Mouse (Mus musculus) right cerebral cortex, postnatal 25 days (tissue): Measurements from ENCODE around the gene R3hdml.
A peak's percentile ranks its signal among the peaks of the same experiment; 100 is the strongest.

ENCODE experiments used
- DNase-seq: peaks from one replicate; pipeline ENCODE4 v3.0.0; 2022

Gene R3hdml

GRCm38 (mm10) chr2:163480191-163480825 is 11.8 kb upstream of the R3hdml start:
- DNase-seq, result no peak

GRCm38 (mm10) chr2:163481539-163482029 is 10.5 kb upstream of the R3hdml start:
- no peak for DNase-seq

DNA sequence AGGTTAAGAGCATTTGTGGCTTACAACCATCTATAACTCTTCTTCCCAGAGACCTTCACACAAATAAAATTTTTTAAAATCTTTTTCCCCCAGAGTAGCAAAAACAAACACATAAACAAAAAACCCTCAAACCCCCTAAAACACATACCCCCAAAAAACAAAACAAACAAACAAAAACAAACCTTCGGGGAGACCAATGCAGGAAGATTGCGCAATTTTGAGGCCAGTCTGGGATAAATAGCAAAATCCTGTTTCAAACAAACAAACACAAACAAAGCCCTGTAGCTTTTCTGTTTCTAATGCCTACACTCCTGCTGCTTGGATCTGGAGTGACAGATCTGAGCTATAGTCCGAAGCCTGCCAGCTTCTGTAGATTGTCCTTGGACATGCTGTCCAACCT is 4.8 kb upstream of the R3hdml start:
- DNase-seq, result no peak

- no peak for DNase-seq
Measured at GRCm38 (mm10) chr2:163489725-163490291, 2.3 kb upstream of the R3hdml start.

GRCm38 (mm10) chr2:163490656-163491055 is 1.5 kb upstream of the R3hdml start:
- DNase-seq, result no peak

DNA sequence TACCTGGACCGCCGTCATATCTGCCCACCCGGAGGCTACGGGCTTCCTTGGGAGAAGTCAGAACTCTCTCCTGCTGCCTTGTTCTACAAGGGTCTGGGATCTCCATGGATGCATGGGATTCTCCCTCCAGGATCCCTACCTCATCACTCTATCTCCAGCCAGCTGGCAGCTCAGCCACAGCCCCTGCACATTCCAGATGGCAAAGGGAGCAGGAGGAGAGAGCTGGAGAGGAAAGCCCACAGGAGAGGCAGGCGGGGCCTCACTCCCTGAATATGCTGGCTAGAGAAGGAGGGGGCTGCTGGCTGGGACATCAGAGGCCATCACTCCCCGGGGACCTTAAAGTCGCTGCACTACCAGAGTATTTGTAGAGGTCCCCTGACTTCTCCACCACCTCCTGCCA is 767 bp upstream of the R3hdml start:
- no peak for DNase-seq

DNA sequence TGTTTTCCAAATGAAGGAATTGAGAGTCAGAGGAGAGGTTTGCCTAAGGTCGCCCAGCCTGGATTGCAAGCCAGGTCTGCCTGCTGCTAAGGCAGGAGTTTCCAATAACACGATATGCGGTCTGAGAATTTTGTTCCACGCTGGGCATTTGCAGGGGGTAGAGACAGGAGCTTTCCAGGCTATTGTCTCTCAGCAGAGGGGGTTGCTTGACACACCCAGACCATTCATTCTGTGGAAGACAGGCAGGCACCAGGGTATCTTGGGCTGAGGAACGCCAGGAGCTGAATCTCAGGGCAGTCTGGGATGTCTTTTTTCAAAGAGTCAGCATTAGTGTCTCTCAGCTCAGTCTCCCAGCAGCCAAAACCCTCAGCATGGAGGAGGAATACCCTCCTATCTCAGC is 913 bp downstream of the R3hdml start:
- DNase-seq, result no peak

GRCm38 (mm10) chr2:163493976-163494375 is 1.9 kb downstream of the R3hdml start:
- no peak for DNase-seq

DNA sequence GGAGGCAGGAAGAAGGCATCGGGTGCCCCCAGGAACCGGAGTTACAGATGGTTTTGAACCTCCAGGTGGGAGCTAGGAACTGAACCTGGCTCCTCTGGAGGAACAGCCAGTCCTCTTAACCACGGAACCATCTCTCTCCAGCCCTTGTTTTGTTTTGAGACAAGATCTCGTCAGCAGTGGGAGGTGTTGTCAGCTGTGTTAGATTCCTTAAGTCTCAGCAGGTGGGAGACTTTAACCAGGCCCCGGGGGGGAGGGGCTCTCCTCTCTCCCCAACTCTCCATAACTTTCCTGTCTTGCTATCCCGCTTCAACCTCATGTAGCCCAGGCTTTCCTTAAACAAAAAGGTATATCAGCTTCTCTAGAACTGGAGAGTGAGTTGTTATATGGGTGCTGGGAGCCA is 2.3 kb downstream of the R3hdml start:
- no peak for DNase-seq

GRCm38 (mm10) chr2:163502219-163502618 is 10.1 kb downstream of the R3hdml start:
- DNase-seq, result no peak

- no peak for DNase-seq
Measured at GRCm38 (mm10) chr2:163503191-163503590, 11.1 kb downstream of the R3hdml start.

DNA sequence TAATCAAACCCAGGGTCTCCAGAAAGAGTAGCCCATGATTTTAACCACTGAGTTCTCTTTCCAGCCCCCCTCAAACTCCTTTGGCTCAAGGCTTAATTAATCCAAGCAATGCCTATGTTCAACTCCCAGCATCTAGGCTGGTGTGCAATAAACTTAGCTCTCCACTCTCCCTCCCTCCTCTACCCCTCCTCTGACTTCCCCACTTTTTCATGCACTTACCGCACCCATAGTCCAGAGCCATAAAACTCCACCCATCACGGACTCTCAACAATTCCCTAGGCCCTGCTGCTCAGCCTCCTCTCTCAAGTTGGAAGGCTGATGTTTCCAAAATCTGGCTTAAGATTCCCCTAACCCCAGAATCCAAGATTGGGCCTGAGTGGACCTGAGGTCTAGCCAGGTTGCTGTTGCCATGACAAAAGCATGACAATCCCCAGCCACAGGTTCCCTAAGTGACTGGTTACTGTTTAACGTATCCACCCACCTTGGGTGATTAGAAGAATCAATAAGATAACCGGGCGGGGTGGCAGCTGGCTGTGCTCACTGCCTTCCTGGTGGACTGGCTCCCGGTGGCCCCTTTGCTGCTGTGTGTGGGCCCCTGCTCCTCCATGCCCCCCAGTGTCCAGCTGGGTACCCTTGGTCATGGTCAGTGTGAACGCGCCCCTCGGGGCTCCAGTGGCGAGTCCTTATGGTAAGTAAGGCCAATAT is 14.3 kb downstream of the R3hdml start, which contains the start of gene Hnf4a:
TSS of gene Hnf4a (plus strand) at position 509 of the 705 bp plus-strand sequence.
- DNase-seq, result no peak

- no peak for DNase-seq
Measured at GRCm38 (mm10) chr2:163525761-163526243, 33.7 kb downstream of the R3hdml start.

GRCm38 (mm10) chr2:163527497-163527896 is 35.4 kb downstream of the R3hdml start:
- no peak for DNase-seq

GRCm38 (mm10) chr2:163530418-163530817 is 38.3 kb downstream of the R3hdml start:
- no peak for DNase-seq

DNA sequence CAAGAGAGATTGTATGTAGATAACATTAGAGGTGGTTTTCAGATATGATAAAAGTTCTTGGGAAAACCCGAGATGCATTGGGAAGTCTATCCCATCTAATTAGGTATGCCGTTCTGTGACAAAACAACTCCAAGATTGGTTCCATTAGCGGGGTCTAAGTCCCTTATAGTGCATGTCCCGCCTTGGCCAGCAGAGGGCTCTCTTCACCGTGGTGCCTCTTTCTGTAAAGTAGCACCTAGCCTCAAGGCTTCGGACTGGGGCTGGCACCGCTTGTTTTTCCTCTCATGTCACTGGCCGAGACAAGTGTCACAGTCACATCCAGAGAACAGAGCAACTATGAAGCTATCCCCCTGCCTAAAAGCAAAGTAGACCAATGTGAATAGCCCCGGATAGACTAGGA is 39.8 kb downstream of the R3hdml start:
- DNase-seq, result peak; percentile 52

- DNase-seq, result no peak
Measured at GRCm38 (mm10) chr2:163533226-163533625, 41.1 kb downstream of the R3hdml start.

- DNase-seq, result peak; percentile 85
Measured at GRCm38 (mm10) chr2:163534958-163535524, 42.9 kb downstream of the R3hdml start.

- no peak for DNase-seq
Measured at GRCm38 (mm10) chr2:163537443-163537842, 45.3 kb downstream of the R3hdml start.

DNA sequence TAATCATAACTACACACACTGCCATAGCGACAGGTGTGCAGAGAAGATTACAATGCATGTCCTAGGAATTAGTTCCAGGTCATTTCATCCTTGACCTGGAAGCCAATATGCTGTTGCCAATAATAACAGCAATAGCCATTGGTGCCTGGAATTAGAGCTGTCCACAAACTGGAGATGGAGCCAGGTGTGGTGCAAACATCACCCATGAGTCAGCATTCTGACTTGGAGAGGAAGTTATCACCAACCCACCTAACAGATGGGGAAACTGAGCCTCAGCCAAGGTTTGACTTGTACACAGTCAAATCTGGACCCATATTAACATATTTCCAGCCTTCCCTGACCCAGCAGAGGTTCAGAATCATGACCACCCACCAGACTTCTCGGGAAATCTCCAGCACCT is 46.3 kb downstream of the R3hdml start:
- DNase-seq, result no peak

- DNase-seq, result no peak
Measured at GRCm38 (mm10) chr2:163539321-163540040, 47.4 kb downstream of the R3hdml start.

DNA sequence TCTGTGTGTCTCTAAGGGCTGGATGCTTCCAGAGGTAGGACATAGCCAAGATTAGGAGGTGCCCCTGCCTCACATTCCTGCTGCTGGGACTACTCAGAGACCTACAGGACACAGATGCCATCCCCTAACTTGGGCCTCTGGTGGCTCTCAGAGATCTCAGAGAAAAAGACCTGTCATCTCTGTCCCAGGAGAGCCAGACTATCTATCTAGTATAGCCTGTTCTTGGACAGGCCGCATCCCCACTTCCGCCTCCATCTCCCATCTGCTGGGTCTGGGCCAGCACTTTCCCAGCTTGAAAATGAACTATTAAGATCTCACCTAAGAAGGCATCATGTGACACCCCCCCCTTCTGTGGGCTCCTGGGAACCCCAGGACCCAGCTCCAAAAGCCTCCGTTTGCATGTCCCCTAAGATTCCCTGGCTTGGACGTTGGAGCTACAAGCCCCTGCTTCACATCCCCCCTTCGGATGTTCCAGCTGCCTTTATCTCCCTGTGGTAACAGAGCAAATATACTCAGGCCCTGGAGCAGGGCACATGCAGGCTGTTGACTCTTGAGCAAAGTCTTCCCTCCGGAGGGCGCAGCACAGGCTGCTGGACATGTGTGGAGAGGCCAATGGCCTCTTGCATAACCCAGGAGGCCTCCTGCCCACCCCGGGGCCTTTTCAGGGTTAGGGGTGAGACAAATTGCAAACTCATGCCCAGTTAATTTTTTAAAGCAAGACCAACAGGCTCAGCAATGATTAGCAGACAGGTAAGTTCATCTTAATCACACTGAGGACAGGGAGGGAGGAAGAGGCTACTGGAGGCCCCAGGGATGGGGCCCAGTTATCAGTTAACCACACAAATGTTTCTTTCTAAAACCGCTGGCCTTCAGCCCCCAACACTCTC is 48.4 kb downstream of the R3hdml start:
- no peak for DNase-seq
